Mouse (Mus musculus) adipocyte (in vitro differentiated cells): ENCODE data around the gene Gbgt1.

Source experiments
- DNase-seq: peaks from one replicate; pipeline ENCODE4 v3.0.0-alpha.2; 2016; ENCODE audit warnings: low spot score

The Gbgt1 gene

DNA sequence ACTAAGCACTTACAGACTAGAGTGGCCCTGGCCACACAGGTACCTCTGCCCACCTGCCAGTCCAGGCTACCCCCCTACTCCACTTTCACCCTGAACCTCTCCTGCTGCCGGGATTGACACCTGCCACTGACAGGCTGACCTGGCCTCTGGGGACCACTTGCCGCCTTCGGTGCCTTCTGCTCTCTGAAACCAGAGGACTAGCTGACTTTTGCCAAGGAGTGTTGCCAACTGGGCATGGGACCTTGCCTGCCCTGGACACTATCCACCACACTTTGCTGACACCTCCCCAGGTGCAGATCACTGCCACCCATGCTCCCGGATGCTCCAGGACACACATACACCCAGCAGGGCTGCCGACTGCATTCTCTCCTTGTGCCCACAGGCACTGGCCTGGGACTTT, 55.6 kb downstream of the Gbgt1 start:
- DNase-seq, result no peak
